Mouse (Mus musculus): ENCODE data around the gene Higd2a.
"Not testable (repeated sequence)": the region's sequence is repeated elsewhere in the genome, so short reads cannot be mapped to it uniquely, and the experiment has no call there.

Higd2a gene

GRCm38 (mm10) chr13:54582126-54582525 is 7.9 kb upstream of the Higd2a start:
- no peak for DNase-seq (ENCODE audit: low spot score)

- DNase-seq (ENCODE audit: low spot score), result no peak
Measured at GRCm38 (mm10) chr13:54582860-54583259, 7.1 kb upstream of the Higd2a start.

GRCm38 (mm10) chr13:54585831-54586230 is 4.2 kb upstream of the Higd2a start:
- DNase-seq (ENCODE audit: low spot score), result no peak

- peak; percentile 24 for DNase-seq (ENCODE audit: low spot score)
Measured at GRCm38 (mm10) chr13:54589414-54589995, 502 bp upstream of the Higd2a start.

- DNase-seq (ENCODE audit: low spot score), result no peak
Measured at GRCm38 (mm10) chr13:54591776-54592356, 1.9 kb downstream of the Higd2a start.

- DNase-seq (ENCODE audit: low spot score), result no peak
Measured at GRCm38 (mm10) chr13:54593617-54594016, 3.6 kb downstream of the Higd2a start.

GRCm38 (mm10) chr13:54596107-54596690 is 6.2 kb downstream of the Higd2a start:
- DNase-seq (ENCODE audit: low spot score), result no peak

GRCm38 (mm10) chr13:54596870-54597269 is 6.9 kb downstream of the Higd2a start:
- no peak for DNase-seq (ENCODE audit: low spot score)

- no peak for DNase-seq (ENCODE audit: low spot score)
Measured at GRCm38 (mm10) chr13:54598622-54599143, 8.7 kb downstream of the Higd2a start.

GRCm38 (mm10) chr13:54602639-54603111 is 12.7 kb downstream of the Higd2a start:
- DNase-seq (ENCODE audit: low spot score), result no peak

- DNase-seq (ENCODE audit: low spot score), result no peak
Measured at GRCm38 (mm10) chr13:54603501-54603900, 13.5 kb downstream of the Higd2a start.

- no peak for DNase-seq (ENCODE audit: low spot score)
Measured at GRCm38 (mm10) chr13:54604221-54604620, 14.2 kb downstream of the Higd2a start.

GRCm38 (mm10) chr13:54605426-54605825 is 15.4 kb downstream of the Higd2a start:
- no peak for DNase-seq (ENCODE audit: low spot score)

GRCm38 (mm10) chr13:54607204-54607603 is 17.2 kb downstream of the Higd2a start:
- no peak for DNase-seq (ENCODE audit: low spot score)

- no peak for DNase-seq (ENCODE audit: low spot score)
Measured at GRCm38 (mm10) chr13:54608002-54608401, 18.0 kb downstream of the Higd2a start.

GRCm38 (mm10) chr13:54608666-54609065 is 18.7 kb downstream of the Higd2a start:
- DNase-seq (ENCODE audit: low spot score), result no peak

GRCm38 (mm10) chr13:54609301-54609700 is 19.3 kb downstream of the Higd2a start:
- DNase-seq (ENCODE audit: low spot score), result no peak

- DNase-seq (ENCODE audit: low spot score), result no peak
Measured at GRCm38 (mm10) chr13:54610613-54610971, 20.6 kb downstream of the Higd2a start.

- DNase-seq (ENCODE audit: low spot score), result peak; percentile 82
Measured at GRCm38 (mm10) chr13:54610972-54611754, 21.2 kb downstream of the Higd2a start, which contains the start of gene Cltb. TSS of gene Cltb (minus strand) at chr13:54611344.

- DNase-seq (ENCODE audit: low spot score), result not testable (repeated sequence)
Measured at GRCm38 (mm10) chr13:54613141-54613540, 23.1 kb downstream of the Higd2a start.

- DNase-seq (ENCODE audit: low spot score), result no peak
Measured at GRCm38 (mm10) chr13:54616307-54616706, 26.3 kb downstream of the Higd2a start.

- no peak for DNase-seq (ENCODE audit: low spot score)
Measured at GRCm38 (mm10) chr13:54616998-54617397, 27.0 kb downstream of the Higd2a start.
